Mouse (Mus musculus) liver, embryonic 13.5 days (tissue): ENCODE results near the gene Plbd2. TPM values are rescaled to one million over a fixed set of nuclear protein-coding genes. Genes with fewer than 3 reads are reported as not detected.

Experiments used
- ATAC-seq: fragments of 200-750 bp; cut with Nextera tagmentation; 2 replicates; pipeline ENCODE4 v1.8.0; 2017; ENCODE audit warnings: low read depth, mild to moderate bottlenecking, moderate number of reproducible peaks, moderate library complexity
- DNase-seq: peaks from one replicate; pipeline ENCODE4 v3.0.0; 2022
- H3K27ac ChIP-seq: fragments of 300-500 bp; sonication (generic); 2 replicates; pipeline ENCODE4 v1.5.1; 2015; ENCODE audit warnings: moderate library complexity, mild to moderate bottlenecking, inconsistent platforms
- H3K27me3 ChIP-seq: fragments of 300-500 bp; sonication (generic); 2 replicates; pipeline ENCODE4 v1.6.1; 2015; ENCODE audit warnings: mild to moderate bottlenecking, inconsistent platforms
- H3K36me3 ChIP-seq: fragments of 300-500 bp; sonication (generic); 2 replicates; pipeline ENCODE4 v1.6.1; 2015; ENCODE audit warnings: mild to moderate bottlenecking, inconsistent platforms
- H3K4me1 ChIP-seq: fragments of 300-500 bp; sonication (generic); replicated peaks from 2 replicates; pipeline ENCODE4 v1.6.1; 2015; ENCODE audit warnings: inconsistent platforms
- H3K4me2 ChIP-seq: fragments of 300-500 bp; sonication (generic); 2 replicates; pipeline ENCODE4 v1.6.1; 2015; ENCODE audit warnings: inconsistent platforms, mild to moderate bottlenecking, moderate library complexity
- H3K4me3 ChIP-seq: fragments of 300-500 bp; sonication (generic); replicated peaks from 2 replicates; pipeline ENCODE4 v1.5.1; 2015; ENCODE audit warnings: mild to moderate bottlenecking, inconsistent platforms
- H3K9ac ChIP-seq: fragments of 300-500 bp; sonication (generic); 2 replicates; pipeline ENCODE4 v1.6.1; 2015; ENCODE audit warnings: mild to moderate bottlenecking, inconsistent platforms
- H3K9me3 ChIP-seq: fragments of 300-500 bp; sonication (generic); replicated peaks from 2 replicates; pipeline ENCODE4 v1.6.1; 2016; ENCODE audit warnings: inconsistent platforms
- WGBS: fragments of 180-500 bp; shearing (Covaris S2); methylation state at CpG from one replicate; pipeline ENCODE4 v1.1.7; 2015; ENCODE audit not compliant: insufficient replicate concordance; 5-methylcytosine and 5-hydroxymethylcytosine counted together
- polyA plus RNA-seq: library from polyadenylated mRNA; unstranded; fragments of >200 nt; fragmentation: Nextera tagmentation; extraction: Ambion mirVana; gene quantifications from 2 replicates; pipeline ENCODE4 v1.2.1, GENCODE M21; 2015

Plbd2 gene
- 17.3 and 17.9 TPM in 2 replicates for polyA plus RNA-seq

GRCm38 (mm10) chr5:120503144-120503795 lies at the start of gene Plbd2:
TSS of gene Plbd2 (minus strand) at chr5:120503625.
- DNase-seq: peak; percentile 73
- ATAC-seq: peak; percentile 70
- peaks cover 29% of the 10 kb centered on the region for H3K4me1 ChIP-seq

GRCm38 (mm10) chr5:120550673-120551072 lies 47.2 kb upstream of the Plbd2 start:
- Histone ChIP-seq H3K4me1 (no peaks in the 10 kb centered on the region; the same call in 1 of the 2 replicates), H3K9me3 (no peaks in the 10 kb centered on the region), H3K4me2 (no peak overlapping the region), H3K27me3 (no peaks in the 10 kb centered on the region), H3K27ac (no peak overlapping the region), H3K36me3 (peaks cover 84% of the 10 kb centered on the region), H3K9ac (no peak overlapping the region), H3K4me3 (no peak overlapping the region)
- ATAC-seq (no peak), DNase-seq (no peak)
- 93% methylated on average over 5 of the region's 5 CpGs for WGBS

More at GRCm38 (mm10) chr5:120503144-120503795, at the start of gene Plbd2:
- Histone ChIP-seq H3K27ac (0 out of 2 replicates have a peak within 1 kb of the TSS, but pooled peaks have one; percentile 19), H3K36me3 (no peaks in the 10 kb centered on the region), H3K4me2 (peak within 1 kb of the TSS; percentile 93), H3K4me3 (peak within 1 kb of the TSS; percentile 88), H3K9ac (peak within 1 kb of the TSS; percentile 86), H3K27me3 (no peaks in the 10 kb centered on the region), H3K9me3 (no peaks in the 10 kb centered on the region)
- under 1% methylated on average over 55 of the region's 55 CpGs for WGBS

- Histone ChIP-seq H3K4me3 (no peak overlapping the region), H3K27me3 (no peaks in the 10 kb centered on the region), H3K9ac (no peak overlapping the region), H3K9me3 (no peaks in the 10 kb centered on the region), H3K4me2 (no peak overlapping the region), H3K27ac (no peak overlapping the region), H3K4me1 (no peaks in the 10 kb centered on the region; the same call in 1 of the 2 replicates), H3K36me3 (peaks cover 81% of the 10 kb centered on the region)
- DNase-seq (no peak), ATAC-seq (no peak)
- WGBS: 74% methylated on average over 5 of the region's 5 CpGs
Observed at GRCm38 (mm10) chr5:120550137-120550536, 46.7 kb upstream of the Plbd2 start.

GRCm38 (mm10) chr5:120548236-120548850 lies 44.9 kb upstream of the Plbd2 start:
- H3K27me3 ChIP-seq: no peaks in the 10 kb centered on the region
- no peaks in the 10 kb centered on the region for H3K9me3 ChIP-seq
- H3K9ac ChIP-seq: no peak overlapping the region
- DNase-seq (no peak), ATAC-seq (no peak)
- H3K4me1 ChIP-seq: no peaks in the 10 kb centered on the region; the same call in 1 of the 2 replicates
- no peak overlapping the region for H3K27ac ChIP-seq
- 80% methylated on average over 11 of the region's 11 CpGs for WGBS
- H3K36me3 ChIP-seq: peaks cover 81% of the 10 kb centered on the region
- no peak overlapping the region for H3K4me2 ChIP-seq
- no peak overlapping the region for H3K4me3 ChIP-seq

GRCm38 (mm10) chr5:120536632-120537031 lies 33.2 kb upstream of the Plbd2 start:
- no peak for ATAC-seq
- DNase-seq: no peak
- Histone ChIP-seq H3K9me3 (no peaks in the 10 kb centered on the region), H3K27ac (no peak overlapping the region; the same call in 1 of the 2 replicates), H3K4me2 (no peak overlapping the region), H3K27me3 (no peaks in the 10 kb centered on the region), H3K4me1 (no peaks in the 10 kb centered on the region), H3K36me3 (peaks cover 72% of the 10 kb centered on the region), H3K9ac (no peak overlapping the region), H3K4me3 (no peak overlapping the region)
- 73% methylated on average over 5 of the region's 5 CpGs for WGBS

GRCm38 (mm10) chr5:120536046-120536445 lies 32.6 kb upstream of the Plbd2 start:
- no peak overlapping the region for H3K27ac ChIP-seq
- H3K36me3 ChIP-seq: peaks cover 66% of the 10 kb centered on the region
- DNase-seq (no peak), ATAC-seq (no peak)
- 85% methylated on average over 13 of the region's 13 CpGs for WGBS
- no peaks in the 10 kb centered on the region for H3K4me1 ChIP-seq
- no peaks in the 10 kb centered on the region for H3K27me3 ChIP-seq
- H3K9ac ChIP-seq: no peak overlapping the region
- H3K4me3 ChIP-seq: no peak overlapping the region
- H3K9me3 ChIP-seq: no peaks in the 10 kb centered on the region
- H3K4me2 ChIP-seq: no peak overlapping the region

- no peak overlapping the region for H3K27ac ChIP-seq
- no peaks in the 10 kb centered on the region for H3K9me3 ChIP-seq
- no peak overlapping the region for H3K4me3 ChIP-seq
- no peaks in the 10 kb centered on the region for H3K27me3 ChIP-seq
- ATAC-seq (no peak), DNase-seq (no peak)
- H3K4me2 ChIP-seq: no peak overlapping the region
- H3K36me3 ChIP-seq: peaks cover 53% of the 10 kb centered on the region
- H3K4me1 ChIP-seq: no peaks in the 10 kb centered on the region
- no peak overlapping the region for H3K9ac ChIP-seq
- 74% methylated on average over 2 of the region's 2 CpGs for WGBS
Observed at GRCm38 (mm10) chr5:120534686-120535075, 31.3 kb upstream of the Plbd2 start.

GRCm38 (mm10) chr5:120534071-120534685 lies 30.8 kb upstream of the Plbd2 start:
- Histone ChIP-seq H3K4me3 (no peak overlapping the region), H3K27me3 (no peaks in the 10 kb centered on the region), H3K9ac (no peak overlapping the region), H3K4me1 (no peaks in the 10 kb centered on the region), H3K4me2 (no peak overlapping the region), H3K36me3 (peaks cover 48% of the 10 kb centered on the region), H3K27ac (no peak overlapping the region), H3K9me3 (no peaks in the 10 kb centered on the region)
- no peak for ATAC-seq
- no peak for DNase-seq
- WGBS: 85% methylated on average over 15 of the region's 15 CpGs

- WGBS: 67% methylated on average over 8 of the region's 8 CpGs
- Histone ChIP-seq H3K9ac (no peak overlapping the region), H3K4me2 (no peak overlapping the region), H3K4me3 (no peak overlapping the region), H3K9me3 (no peaks in the 10 kb centered on the region), H3K27ac (no peak overlapping the region), H3K27me3 (no peaks in the 10 kb centered on the region), H3K36me3 (peaks cover 27% of the 10 kb centered on the region), H3K4me1 (0 out of 2 replicates have a peak, but pooled peaks cover under 1% of the 10 kb centered on the region)
- ATAC-seq (no peak), DNase-seq (no peak)
Observed at GRCm38 (mm10) chr5:120531631-120532030, 28.2 kb upstream of the Plbd2 start.

GRCm38 (mm10) chr5:120527296-120527964 lies 24.0 kb upstream of the Plbd2 start:
- no peaks in the 10 kb centered on the region for H3K27me3 ChIP-seq
- H3K27ac ChIP-seq: no peak overlapping the region
- no peaks in the 10 kb centered on the region for H3K9me3 ChIP-seq
- H3K36me3 ChIP-seq: peaks cover 14% of the 10 kb centered on the region
- no peak for ATAC-seq
- no peak overlapping the region for H3K9ac ChIP-seq
- WGBS: 52% methylated on average over 16 of the region's 20 CpGs
- H3K4me3 ChIP-seq: no peak overlapping the region
- H3K4me1 ChIP-seq: peaks cover 30% of the 10 kb centered on the region
- H3K4me2 ChIP-seq: no peak overlapping the region
- DNase-seq: no peak

GRCm38 (mm10) chr5:120526311-120526710 lies 22.9 kb upstream of the Plbd2 start:
- DNase-seq (no peak), ATAC-seq (no peak)
- Histone ChIP-seq H3K4me3 (no peak overlapping the region), H3K27me3 (no peaks in the 10 kb centered on the region), H3K4me2 (no peak overlapping the region), H3K27ac (no peak overlapping the region), H3K36me3 (peaks cover 9% of the 10 kb centered on the region), H3K4me1 (peaks cover 30% of the 10 kb centered on the region), H3K9ac (no peak overlapping the region), H3K9me3 (no peaks in the 10 kb centered on the region)
- 71% methylated on average over 11 of the region's 11 CpGs for WGBS
